Mouse (Mus musculus) heart, postnatal 0 days (tissue): Measurements from ENCODE around the gene D630023F18Rik. TPM values are rescaled to one million over a fixed set of nuclear protein-coding genes. Genes with fewer than 3 reads are reported as not detected.

Experiments
- ATAC-seq: fragments of 200-750 bp; cut with Nextera tagmentation; 2 replicates; pipeline ENCODE4 v1.8.0; 2017; ENCODE audit warnings: low read depth, moderate number of reproducible peaks, moderate library complexity; ENCODE audit not compliant: insufficient read depth
- DNase-seq: peaks from one replicate; pipeline ENCODE4 v3.0.0-alpha.2; 2016; ENCODE audit warnings: low spot score
- H3K27ac ChIP-seq: fragments of 300-500 bp; sonication (generic); 2 replicates; pipeline ENCODE4 v1.5.1; 2014; ENCODE audit warnings: low read depth, mild to moderate bottlenecking
- H3K27me3 ChIP-seq: fragments of 300-500 bp; sonication (generic); 2 replicates; pipeline ENCODE4 v1.6.1; 2014; ENCODE audit warnings: low read length, mixed read lengths; ENCODE audit not compliant: control insufficient read depth, insufficient read depth
- H3K36me3 ChIP-seq: fragments of 300-500 bp; sonication (generic); replicated peaks from 2 replicates; pipeline ENCODE4 v1.6.1; 2014; ENCODE audit warnings: low read length, mixed read lengths; ENCODE audit not compliant: control insufficient read depth, insufficient read depth
- H3K4me1 ChIP-seq: fragments of 300-500 bp; sonication (generic); 2 replicates; pipeline ENCODE4 v1.6.1; 2014; ENCODE audit warnings: antibody characterized with exemption; ENCODE audit not compliant: control insufficient read depth, insufficient read depth
- H3K4me2 ChIP-seq: fragments of 300-500 bp; sonication (generic); 2 replicates; pipeline ENCODE4 v1.6.1; 2014; ENCODE audit warnings: low read depth, mild to moderate bottlenecking, low read length, moderate library complexity
- H3K4me3 ChIP-seq: fragments of 300-500 bp; sonication (generic); 2 replicates; pipeline ENCODE4 v1.5.1; 2014; ENCODE audit warnings: low read depth, low read length
- H3K9ac ChIP-seq: fragments of 300-500 bp; sonication (generic); replicated peaks from 2 replicates; pipeline ENCODE4 v1.6.1; 2014; ENCODE audit warnings: low read depth, low read length, mixed read lengths
- H3K9me3 ChIP-seq: fragments of 300-500 bp; sonication (generic); replicated peaks from 2 replicates; pipeline ENCODE4 v1.6.1; 2016; ENCODE audit warnings: low read length; ENCODE audit not compliant: control insufficient read depth
- CTCF ChIP-seq: IDR thresholded peaks from 2 replicates; pipeline ENCODE4 v1.5.1; 2016; ENCODE audit warnings: antibody characterized with exemption, control low read depth, low read depth
- EP300 ChIP-seq: IDR thresholded peaks from 2 replicates; pipeline ENCODE4 v1.6.1; 2016; ENCODE audit warnings: antibody characterized with exemption, low read depth
- WGBS: fragments of 180-500 bp; shearing (Covaris S2); extraction: QIAGEN DNeasy Blood & Tissue Kit; methylation state at CpG from one replicate; pipeline ENCODE4 v1.1.7; 2014; 5-methylcytosine and 5-hydroxymethylcytosine counted together
- polyA plus RNA-seq: library from polyadenylated mRNA; unstranded; fragments of >200 nt; fragmentation: Nextera tagmentation; extraction: Ambion mirVana; gene quantifications from 2 replicates; pipeline ENCODE4 v1.2.1, GENCODE M21; 2015
- total RNA-seq: library from RNA; depleted of rRNA; stranded (reverse); fragments of >200 nt; gene quantifications from 2 replicates; pipeline ENCODE4 v1.2.3, GENCODE M21; 2014; ENCODE audit warnings: low replicate concordance; rRNA removed

D630023F18Rik gene
- total RNA-seq (not detected in 2 replicates), polyA plus RNA-seq (0.11 TPM in 1 of 2 replicates, not detected in the other)

- TF ChIP-seq CTCF (no peak), EP300 (no peak)
- DNase-seq (no peak), ATAC-seq (no peak)
- Histone ChIP-seq H3K4me2 (peak within 1 kb of the TSS; percentile 42), H3K9ac (no peak within 1 kb of the TSS), H3K36me3 (no peaks in the 10 kb centered on the region), H3K27ac (no peak within 1 kb of the TSS), H3K4me1 (no peaks in the 10 kb centered on the region), H3K27me3 (no peaks in the 10 kb centered on the region), H3K9me3 (no peaks in the 10 kb centered on the region), H3K4me3 (peak within 1 kb of the TSS; percentile 15; the same call in 1 of the 2 replicates)
- 24% methylated on average over 9 of the region's 9 CpGs for WGBS
Observed at GRCm38 (mm10) chr1:65122574-65123372, at the start of gene D630023F18Rik. TSS of gene D630023F18Rik (minus strand) at chr1:65123214.

GRCm38 (mm10) chr1:65171579-65171978, 48.6 kb upstream of the D630023F18Rik start:
- Histone ChIP-seq H3K4me1 (peaks cover 5% of the 10 kb centered on the region; the same call in 1 of the 2 replicates), H3K9me3 (no peaks in the 10 kb centered on the region), H3K4me2 (no peak overlapping the region), H3K9ac (no peak overlapping the region), H3K27ac (no peak overlapping the region), H3K36me3 (peaks cover 73% of the 10 kb centered on the region), H3K27me3 (no peaks in the 10 kb centered on the region), H3K4me3 (no peak overlapping the region)
- 86% methylated on average over 4 of the region's 4 CpGs for WGBS
- DNase-seq (no peak), ATAC-seq (no peak)
- no peak for TF ChIP-seq CTCF
- TF ChIP-seq EP300: no peak

- ATAC-seq (no peak), DNase-seq (no peak)
- Histone ChIP-seq H3K27me3 (no peaks in the 10 kb centered on the region), H3K4me3 (no peak overlapping the region), H3K4me1 (no peaks in the 10 kb centered on the region), H3K9ac (no peak overlapping the region), H3K27ac (no peak overlapping the region), H3K9me3 (no peaks in the 10 kb centered on the region), H3K36me3 (peaks cover 89% of the 10 kb centered on the region), H3K4me2 (no peak overlapping the region)
- TF ChIP-seq CTCF: no peak
- no peak for TF ChIP-seq EP300
- WGBS: 81% methylated on average over 5 of the region's 5 CpGs
Observed at GRCm38 (mm10) chr1:65169947-65170346, 46.9 kb upstream of the D630023F18Rik start.

GRCm38 (mm10) chr1:65169536-65169935, 46.5 kb upstream of the D630023F18Rik start:
- no peak overlapping the region for H3K9ac ChIP-seq
- TF ChIP-seq CTCF (no peak), EP300 (no peak)
- H3K4me1 ChIP-seq: no peaks in the 10 kb centered on the region
- 86% methylated on average over 7 of the region's 7 CpGs for WGBS
- no peak overlapping the region for H3K27ac ChIP-seq
- ATAC-seq (no peak), DNase-seq (no peak)
- no peaks in the 10 kb centered on the region for H3K27me3 ChIP-seq
- no peaks in the 10 kb centered on the region for H3K9me3 ChIP-seq
- H3K4me3 ChIP-seq: no peak overlapping the region
- peaks cover 90% of the 10 kb centered on the region for H3K36me3 ChIP-seq
- H3K4me2 ChIP-seq: no peak overlapping the region

GRCm38 (mm10) chr1:65167496-65167895, 44.5 kb upstream of the D630023F18Rik start:
- H3K36me3 ChIP-seq: peaks cover 92% of the 10 kb centered on the region
- no peak for ATAC-seq
- TF ChIP-seq CTCF (no peak), EP300 (no peak)
- 89% methylated on average over 1 of the region's 1 CpGs for WGBS
- no peaks in the 10 kb centered on the region for H3K4me1 ChIP-seq
- no peak overlapping the region for H3K4me3 ChIP-seq
- H3K4me2 ChIP-seq: no peak overlapping the region
- H3K27ac ChIP-seq: no peak overlapping the region
- no peak for DNase-seq
- no peak overlapping the region for H3K9ac ChIP-seq
- no peaks in the 10 kb centered on the region for H3K27me3 ChIP-seq
- no peaks in the 10 kb centered on the region for H3K9me3 ChIP-seq
